Mouse (Mus musculus) heart, embryonic 11.5 days (tissue): ENCODE results near the gene Agap2. TPM values are rescaled to one million over a fixed set of nuclear protein-coding genes. Genes with fewer than 3 reads are reported as not detected.

ENCODE experiments used
- ATAC-seq: fragments of 200-750 bp; cut with Nextera tagmentation; replicated peaks from 2 replicates; pipeline ENCODE4 v1.8.0; 2017; ENCODE audit warnings: moderate library complexity; ENCODE audit not compliant: insufficient number of reproducible peaks, low FRiP score, low TSS enrichment
- H3K27ac ChIP-seq: fragments of 300-500 bp; sonication (generic); 2 replicates; pipeline ENCODE4 v1.5.1; 2014; ENCODE audit warnings: mild to moderate bottlenecking, low read depth, low read length
- H3K27me3 ChIP-seq: fragments of 300-500 bp; sonication (generic); 2 replicates; pipeline ENCODE4 v1.6.1; 2014; ENCODE audit warnings: mild to moderate bottlenecking, low read length, mixed read lengths; ENCODE audit not compliant: control insufficient read depth, insufficient read depth
- H3K36me3 ChIP-seq: fragments of 300-500 bp; sonication (generic); 2 replicates; pipeline ENCODE4 v1.6.1; 2014; ENCODE audit warnings: mild to moderate bottlenecking, low read length, moderate library complexity, mixed read lengths; ENCODE audit not compliant: control insufficient read depth, insufficient read depth
- H3K4me1 ChIP-seq: fragments of 300-500 bp; sonication (generic); 2 replicates; pipeline ENCODE4 v1.6.1; 2014; ENCODE audit warnings: low read length; ENCODE audit not compliant: control insufficient read depth, insufficient read depth
- H3K4me2 ChIP-seq: fragments of 300-500 bp; sonication (generic); 2 replicates; pipeline ENCODE4 v1.6.1; 2014; ENCODE audit warnings: mild to moderate bottlenecking, moderate library complexity
- H3K4me3 ChIP-seq: fragments of 300-500 bp; sonication (generic); 2 replicates; pipeline ENCODE4 v1.5.1; 2014; ENCODE audit warnings: low read depth, low read length
- H3K9ac ChIP-seq: fragments of 300-500 bp; sonication (generic); 2 replicates; pipeline ENCODE4 v1.6.1; 2014; ENCODE audit warnings: mild to moderate bottlenecking, low read depth, low read length, moderate library complexity
- H3K9me3 ChIP-seq: fragments of 300-500 bp; sonication (generic); replicated peaks from 2 replicates; pipeline ENCODE4 v1.6.1; 2016; ENCODE audit warnings: low read length; ENCODE audit not compliant: control insufficient read depth
- WGBS: fragments of 180-500 bp; shearing (Covaris S2); extraction: QIAGEN DNeasy Blood & Tissue Kit; methylation state at CpG from one replicate; pipeline ENCODE4 v1.1.7; 2014; ENCODE audit not compliant: insufficient replicate concordance; 5-methylcytosine and 5-hydroxymethylcytosine counted together
- polyA plus RNA-seq: library from polyadenylated mRNA; unstranded; fragments of >200 nt; fragmentation: Nextera tagmentation; extraction: Ambion mirVana; gene quantifications from 2 replicates; pipeline ENCODE4 v1.2.1, GENCODE M21; 2014

Gene Agap2
- polyA plus RNA-seq, 1 experiment from 2014 or later: 0.63 TPM

- no peaks in the 10 kb centered on the region for H3K27me3 ChIP-seq
- H3K9me3 ChIP-seq: no peaks in the 10 kb centered on the region
- no peak overlapping the region for H3K9ac ChIP-seq
- no peak overlapping the region for H3K27ac ChIP-seq
- no peak overlapping the region for H3K4me2 ChIP-seq
- no peak overlapping the region for H3K4me3 ChIP-seq
- H3K4me1 ChIP-seq: no peaks in the 10 kb centered on the region
- H3K36me3 ChIP-seq: peaks cover 19% of the 10 kb centered on the region
- 91% methylated on average over 11 of the region's 11 CpGs for WGBS
- no peak for ATAC-seq
Measured at GRCm38 (mm10) chr10:127114408-127114807, 39.3 kb downstream of the Agap2 start.

GRCm38 (mm10) chr10:127115068-127115467 is 40.0 kb downstream of the Agap2 start:
- H3K4me2 ChIP-seq: no peak overlapping the region
- ATAC-seq: no peak
- 64% methylated on average over 2 of the region's 2 CpGs for WGBS
- H3K9ac ChIP-seq: no peak overlapping the region
- peaks cover 19% of the 10 kb centered on the region for H3K36me3 ChIP-seq
- no peaks in the 10 kb centered on the region for H3K27me3 ChIP-seq
- no peaks in the 10 kb centered on the region for H3K9me3 ChIP-seq
- H3K4me3 ChIP-seq: no peak overlapping the region
- H3K4me1 ChIP-seq: no peaks in the 10 kb centered on the region
- no peak overlapping the region for H3K27ac ChIP-seq

- peaks cover 19% of the 10 kb centered on the region for H3K36me3 ChIP-seq
- H3K27ac ChIP-seq: no peak overlapping the region
- no peaks in the 10 kb centered on the region for H3K27me3 ChIP-seq
- H3K9me3 ChIP-seq: no peaks in the 10 kb centered on the region
- peaks cover 10% of the 10 kb centered on the region for H3K4me1 ChIP-seq
- no peak overlapping the region for H3K9ac ChIP-seq
- H3K4me2 ChIP-seq: no peak overlapping the region
- WGBS: 89% methylated on average over 11 of the region's 11 CpGs
- no peak for ATAC-seq
- no peak overlapping the region for H3K4me3 ChIP-seq
Measured at GRCm38 (mm10) chr10:127118470-127118869, 43.4 kb downstream of the Agap2 start.

- Histone ChIP-seq H3K9ac (no peak overlapping the region), H3K27me3 (no peaks in the 10 kb centered on the region), H3K4me3 (no peak overlapping the region), H3K4me1 (peaks cover 10% of the 10 kb centered on the region), H3K27ac (no peak overlapping the region), H3K36me3 (peaks cover 19% of the 10 kb centered on the region), H3K9me3 (no peaks in the 10 kb centered on the region), H3K4me2 (no peak overlapping the region)
- WGBS: 87% methylated on average over 10 of the region's 10 CpGs
- no peak for ATAC-seq
Measured at GRCm38 (mm10) chr10:127119229-127119628, 44.1 kb downstream of the Agap2 start.

GRCm38 (mm10) chr10:127120301-127121065 is 45.4 kb downstream of the Agap2 start:
- Histone ChIP-seq H3K27ac (no peak overlapping the region), H3K9me3 (no peaks in the 10 kb centered on the region), H3K27me3 (no peaks in the 10 kb centered on the region), H3K4me3 (peak overlapping the region; percentile 82), H3K9ac (peak overlapping the region; percentile 79), H3K36me3 (peaks cover 19% of the 10 kb centered on the region), H3K4me1 (peaks cover 10% of the 10 kb centered on the region), H3K4me2 (peak overlapping the region; percentile 98)
- ATAC-seq: no peak
- WGBS: 4% methylated on average over 34 of the region's 34 CpGs

GRCm38 (mm10) chr10:127121066-127121477 is 46.0 kb downstream of the Agap2 start, which contains the start of gene Os9:
Gene Os9, minus strand, starts transcription at chr10:127121131.
- under 1% methylated on average over 19 of the region's 19 CpGs for WGBS
- Histone ChIP-seq H3K9ac (peak within 1 kb of the TSS; percentile 79), H3K9me3 (no peaks in the 10 kb centered on the region), H3K36me3 (peaks cover 14% of the 10 kb centered on the region), H3K27me3 (no peaks in the 10 kb centered on the region), H3K4me2 (peak within 1 kb of the TSS; percentile 98), H3K4me3 (peak within 1 kb of the TSS; percentile 82), H3K4me1 (peaks cover 10% of the 10 kb centered on the region), H3K27ac (no peak within 1 kb of the TSS)
- peak; percentile 96 for ATAC-seq

- H3K27ac ChIP-seq: no peak overlapping the region
- H3K36me3 ChIP-seq: peaks cover 13% of the 10 kb centered on the region; the same call in 1 of the 2 replicates
- H3K9me3 ChIP-seq: no peaks in the 10 kb centered on the region
- 68% methylated on average over 3 of the region's 3 CpGs for WGBS
- H3K4me1 ChIP-seq: peaks cover 10% of the 10 kb centered on the region
- H3K4me2 ChIP-seq: no peak overlapping the region
- no peaks in the 10 kb centered on the region for H3K27me3 ChIP-seq
- no peak for ATAC-seq
- no peak overlapping the region for H3K9ac ChIP-seq
- no peak overlapping the region for H3K4me3 ChIP-seq
Measured at GRCm38 (mm10) chr10:127122018-127122417, 46.9 kb downstream of the Agap2 start.

GRCm38 (mm10) chr10:127122784-127123435 is 47.8 kb downstream of the Agap2 start:
- Histone ChIP-seq H3K9ac (0 out of 2 replicates have a peak overlapping the region, but pooled peaks have one; percentile 18), H3K27ac (no peak overlapping the region)
- 10% methylated on average over 13 of the region's 13 CpGs for WGBS

More at GRCm38 (mm10) chr10:127122784-127123435, 47.8 kb downstream of the Agap2 start:
- H3K4me3 ChIP-seq: peak overlapping the region; percentile 18
- H3K4me2 ChIP-seq: peak overlapping the region; percentile 68
- H3K4me1 ChIP-seq: peaks cover 10% of the 10 kb centered on the region
- ATAC-seq: no peak
- no peaks in the 10 kb centered on the region for H3K9me3 ChIP-seq
- H3K27me3 ChIP-seq: no peaks in the 10 kb centered on the region
- H3K36me3 ChIP-seq: peaks cover 6% of the 10 kb centered on the region; the same call in 1 of the 2 replicates
